Comparison of ENCODE assay signal across 8 mouse cellular contexts in genomic region chr13:43201033-43201432, GRCm38 (mm10). TPM values are rescaled to one million over a fixed set of nuclear protein-coding genes. Genes with fewer than 3 reads are reported as not detected.
DNase-seq lines count a peak whose midpoint lies in the region; ATAC-seq and TF ChIP-seq lines count a peak whose summit lies in the region.

No protein-coding gene starts in this region.

- peak; percentile 68 for TF ChIP-seq CTCF in kidney, adult 2 months (conservative IDR thresholded peaks at IDR 0.05; ENCODE audit: insufficient read depth, insufficient read length, low read depth, low read length)
- TF ChIP-seq CTCF in CH12.LX (conservative IDR thresholded peaks at IDR 0.05 in 1 of 2, IDR thresholded peaks at IDR 0.05 in 1 of 2; ENCODE audit: low read depth in 2 of 2, low read length in 2 of 2) = peak; percentile 67 to 73; a peak in 3 of 4 replicates
- peak; percentile 81 for TF ChIP-seq CTCF in bone marrow macrophage, adult 2 months (IDR thresholded peaks at IDR 0.05; ENCODE audit: low read depth, low read length)
- peak; percentile 71 for TF ChIP-seq CTCF in forebrain, postnatal 0 days (IDR thresholded peaks at IDR 0.05; ENCODE audit: low read depth)

- no peak overlapping the region for H3K4me3 ChIP-seq in kidney, adult 2 months (ENCODE audit: insufficient read depth, low read depth, low read length)
- no peak overlapping the region for H3K4me3 ChIP-seq in kidney, embryonic 14.5 days (ENCODE audit: low read length)
- H3K4me3 ChIP-seq in CH12.LX (replicated peaks in 1 of 3; ENCODE audit: low read depth in 2 of 3, low read length in 2 of 3, poor library complexity in 1 of 3) = no peak overlapping the region
- no peak overlapping the region for H3K4me3 ChIP-seq in bone marrow macrophage, adult 2 months (ENCODE audit: insufficient read depth, low read length)
- no peak overlapping the region for H3K4me3 ChIP-seq in forebrain, postnatal 0 days (ENCODE audit: low read depth, low read length)
- H3K4me3 ChIP-seq in limb, embryonic 10.5 days = no peak overlapping the region
- H3K4me3 ChIP-seq in neural tube, embryonic 14.5 days (ENCODE audit: low read depth, low read length) = no peak overlapping the region

- no peak overlapping the region for H3K4me2 ChIP-seq in kidney, embryonic 14.5 days (replicated peaks; ENCODE audit: low read depth, low read length)
- H3K4me2 ChIP-seq in CH12.LX (ENCODE audit: insufficient read depth, low read depth, poor library complexity, severe bottlenecking) = no peak overlapping the region
- H3K4me2 ChIP-seq in forebrain, postnatal 0 days (ENCODE audit: low read depth) = no peak overlapping the region
- H3K4me2 ChIP-seq in neural tube, embryonic 14.5 days (ENCODE audit: low read depth, low read length) = no peak overlapping the region

- in situ Hi-C loops in CH12.LX (cut with MboI; ENCODE audit: low pct_ligation_motif_present, low pct_unique_long_range_greater_than_20kb, low sequenced_read_pairs) = no loop called here

- TF ChIP-seq RAD21 in CH12.LX (IDR thresholded peaks at IDR 0.05; ENCODE audit: low read depth, low read length) = peak; percentile 41

- no peaks in the 10 kb centered on the region for H3K4me1 ChIP-seq in kidney, adult 2 months (ENCODE audit: control insufficient read depth, insufficient read depth, low read length)
- peaks cover 3% of the 10 kb centered on the region; the same call in 1 of the 2 replicates for H3K4me1 ChIP-seq in kidney, embryonic 14.5 days (ENCODE audit: control insufficient read depth, insufficient read depth, low read length)
- H3K4me1 ChIP-seq in CH12.LX (ENCODE audit: control insufficient read depth in 1 of 2, insufficient read depth in 2 of 2) = peaks cover 0 to 7% of the 10 kb centered on the region in 2 experiments; a peak in 1 of 4 replicates
- no peaks in the 10 kb centered on the region for H3K4me1 ChIP-seq in bone marrow macrophage, adult 2 months (ENCODE audit: control insufficient read depth, insufficient read depth, low read length)
- H3K4me1 ChIP-seq in forebrain, postnatal 0 days (ENCODE audit: insufficient read depth) = no peaks in the 10 kb centered on the region
- peaks cover under 1% of the 10 kb centered on the region; the same call in 1 of the 2 replicates for H3K4me1 ChIP-seq in limb, embryonic 10.5 days
- no peaks in the 10 kb centered on the region for H3K4me1 ChIP-seq in neural tube, embryonic 14.5 days (ENCODE audit: control insufficient read depth, insufficient read depth, low read length)

- H3K79me2 ChIP-seq in CH12.LX (replicated peaks; ENCODE audit: control insufficient read depth, extremely low read depth, insufficient read depth, poor library complexity, severe bottlenecking) = no peaks in the 10 kb centered on the region

- no peaks in the 10 kb centered on the region for H3K9me3 ChIP-seq in kidney, embryonic 14.5 days (ENCODE audit: control insufficient read depth, low read length)
- H3K9me3 ChIP-seq in CH12.LX (replicated peaks; ENCODE audit: low read length) = no peaks in the 10 kb centered on the region
- H3K9me3 ChIP-seq in forebrain, postnatal 0 days (ENCODE audit: low read length) = no peaks in the 10 kb centered on the region
- H3K9me3 ChIP-seq in limb, embryonic 10.5 days (replicated peaks) = no peaks in the 10 kb centered on the region
- no peaks in the 10 kb centered on the region for H3K9me3 ChIP-seq in neural tube, embryonic 14.5 days (ENCODE audit: control insufficient read depth, low read length)

- dilution Hi-C loops in CH12.LX (cut with MboI; ENCODE audit: extremely low pct_ligation_motif_present, extremely low pct_unique_long_range_greater_than_20kb, low sequenced_read_pairs) = no loop called here

- H3K36me3 ChIP-seq in kidney, adult 2 months (ENCODE audit: control insufficient read depth, insufficient read depth, low read length) = no peaks in the 10 kb centered on the region
- no peaks in the 10 kb centered on the region for H3K36me3 ChIP-seq in kidney, embryonic 14.5 days (ENCODE audit: control insufficient read depth, insufficient read depth, low read length)
- peaks cover 0 to 7% of the 10 kb centered on the region in 2 experiments for H3K36me3 ChIP-seq in CH12.LX (replicated peaks in 1 of 2; ENCODE audit: control insufficient read depth in 1 of 2, insufficient read depth in 1 of 2, low read length in 1 of 2)
- peaks cover 4% of the 10 kb centered on the region for H3K36me3 ChIP-seq in forebrain, postnatal 0 days (ENCODE audit: insufficient read depth)
- H3K36me3 ChIP-seq in limb, embryonic 10.5 days = no peaks in the 10 kb centered on the region
- no peaks in the 10 kb centered on the region for H3K36me3 ChIP-seq in neural tube, embryonic 14.5 days (ENCODE audit: control insufficient read depth, insufficient read depth, low read length)

- ATAC-seq in kidney, embryonic 14.5 days (ENCODE audit: low FRiP score, low TSS enrichment) = no peak
- no peak for ATAC-seq in forebrain, postnatal 0 days
- ATAC-seq in neural tube, embryonic 14.5 days (ENCODE audit: low read depth) = peak; percentile 47; the same call in 1 of the 2 replicates

- WGBS in kidney, adult 2 months = 47% methylated on average over 22 of the region's 22 CpGs
- WGBS in kidney, embryonic 14.5 days = 38% methylated on average over 22 of the region's 22 CpGs
- WGBS in forebrain, postnatal 0 days = 45% methylated on average over 22 of the region's 22 CpGs
- 46% methylated on average over 22 of the region's 22 CpGs for WGBS in limb, embryonic 10.5 days
- 40% methylated on average over 22 of the region's 22 CpGs for WGBS in neural tube, embryonic 14.5 days

- TF ChIP-seq POLR2A in kidney, adult 2 months (IDR thresholded peaks at IDR 0.05; ENCODE audit: low read depth, low read length) = no peak
- TF ChIP-seq POLR2A in CH12.LX (IDR thresholded peaks at IDR 0.05; ENCODE audit: low read depth, low read length) = no peak
- no peak for TF ChIP-seq POLR2A in bone marrow macrophage, adult 2 months (IDR thresholded peaks at IDR 0.05; ENCODE audit: borderline replicate concordance, low read depth, low read length)

- no peak overlapping the region for H3K27ac ChIP-seq in kidney, adult 2 months (ENCODE audit: insufficient read depth, low read depth, low read length)
- H3K27ac ChIP-seq in kidney, embryonic 14.5 days (ENCODE audit: low read depth, low read length) = no peak overlapping the region
- H3K27ac ChIP-seq in CH12.LX (ENCODE audit: insufficient read depth, low read depth) = no peak overlapping the region
- no peak overlapping the region for H3K27ac ChIP-seq in bone marrow macrophage, adult 2 months (ENCODE audit: insufficient read depth, low read depth, low read length)
- no peak overlapping the region for H3K27ac ChIP-seq in forebrain, postnatal 0 days (ENCODE audit: low read depth, low read length)
- no peak overlapping the region for H3K27ac ChIP-seq in limb, embryonic 10.5 days
- H3K27ac ChIP-seq in neural tube, embryonic 14.5 days (ENCODE audit: low read depth, low read length) = no peak overlapping the region

- no peak for TF ChIP-seq EP300 in CH12.LX (IDR thresholded peaks at IDR 0.05; ENCODE audit: low read length)

- DNase-seq in kidney, adult 2 months = peak; percentile 39
- DNase-seq in CH12.LX (ENCODE audit: extremely low read depth) = peak; percentile 21
- no peak for DNase-seq in forebrain, postnatal 0 days
- DNase-seq in limb, embryonic 10.5 days (ENCODE audit: low spot score) = peak; percentile 73
- no peak for DNase-seq in spleen, postnatal 14 days (ENCODE audit: low spot score in 2 of 2)

- H3K27me3 ChIP-seq in kidney, adult 2 months (replicated peaks; ENCODE audit: control insufficient read depth, insufficient read depth, low read length) = no peaks in the 10 kb centered on the region
- H3K27me3 ChIP-seq in kidney, embryonic 14.5 days (ENCODE audit: control insufficient read depth, insufficient read depth, low read length) = 0 out of 2 replicates have a peak, but pooled peaks cover 2% of the 10 kb centered on the region
- no peaks in the 10 kb centered on the region for H3K27me3 ChIP-seq in CH12.LX (replicated peaks)
- no peaks in the 10 kb centered on the region for H3K27me3 ChIP-seq in forebrain, postnatal 0 days (ENCODE audit: insufficient read depth, low read length)
- H3K27me3 ChIP-seq in limb, embryonic 10.5 days (ENCODE audit: low read depth, poor library complexity, severe bottlenecking) = peaks cover 6% of the 10 kb centered on the region; the same call in 1 of the 2 replicates
- no peaks in the 10 kb centered on the region for H3K27me3 ChIP-seq in neural tube, embryonic 14.5 days (ENCODE audit: control insufficient read depth, insufficient read depth, low read length)

- no peak overlapping the region for H3K9ac ChIP-seq in kidney, embryonic 14.5 days (ENCODE audit: low read depth, low read length)
- H3K9ac ChIP-seq in CH12.LX (ENCODE audit: insufficient read depth, low read depth) = no peak overlapping the region
- no peak overlapping the region for H3K9ac ChIP-seq in forebrain, postnatal 0 days
- H3K9ac ChIP-seq in neural tube, embryonic 14.5 days (replicated peaks; ENCODE audit: low read depth, low read length) = no peak overlapping the region

TF ChIP-seq in CH12.LX, 34 proteins besides CTCF, POLR2A, EP300 and RAD21:
- TF ChIP-seq SMC3 (IDR thresholded peaks at IDR 0.05; ENCODE audit: low read depth, low read length) = peak; percentile 58
- no peak for TF ChIP-seq CHD1 (IDR thresholded peaks at IDR 0.05; ENCODE audit: low read depth, low read length)
- TF ChIP-seq BHLHE40 (IDR thresholded peaks at IDR 0.05; ENCODE audit: low read depth, low read length) = no peak
- TF ChIP-seq JUND (conservative IDR thresholded peaks at IDR 0.05; ENCODE audit: low read depth, low read length) = no peak

RNA-seq across cellular contexts. Expression of gene Tbc1d7, which starts 29.7 kb away (rescaled TPM):
- polyA plus RNA-seq in kidney, adult 2 months (2012; rRNA removed) = 26.3 and 33.7 TPM in 2 replicates
- polyA plus RNA-seq in kidney, embryonic 14.5 days (2014; fragmentation: Nextera tagmentation; extraction: Ambion mirVana) = 61.1 and 64.8 TPM in 2 replicates
- total RNA-seq in CH12.LX (2012; rRNA removed) = 19.5 and 20.3 TPM in 2 replicates
- total RNA-seq in CH12.LX (2014; rRNA removed) = 20.2 and 23.4 TPM in 2 replicates
- 32.9 and 37.3 TPM in 2 replicates for polyA plus RNA-seq in CH12.LX (2012; ENCODE audit: insufficient read length, low read depth)
- polyA plus RNA-seq in bone marrow macrophage, adult 2 months (2012; ENCODE audit: insufficient read depth, insufficient read length, missing spikeins) = 15.1 and 17.8 TPM in 2 replicates
- total RNA-seq in forebrain, postnatal 0 days (2014; rRNA removed) = 40.0 and 41.6 TPM in 2 replicates
- 69.0 and 84.8 TPM in 2 replicates for polyA plus RNA-seq in forebrain, postnatal 0 days (2015; fragmentation: Nextera tagmentation; extraction: Ambion mirVana)
- polyA plus RNA-seq in limb, embryonic 10.5 days (2016; fragmentation: Nextera tagmentation; extraction: Ambion mirVana) = 63.5 and 67.6 TPM in 2 replicates
- polyA plus RNA-seq in neural tube, embryonic 14.5 days (2014; fragmentation: Nextera tagmentation; extraction: Ambion mirVana) = 89.5 and 90.5 TPM in 2 replicates

Comparison
In these comparisons a context has a peak if more than half of its experiments do, and no peak if none do; other contexts are left out.
1. DNase-seq: peak in kidney, adult 2 months (single experiment), CH12.LX (single experiment) and limb, embryonic 10.5 days (single experiment); none in forebrain, postnatal 0 days (single experiment) and spleen, postnatal 14 days (0 of 2).
2. Peak in every context shown above with its lines, with median percentiles within 50 percentile points of each other: CTCF ChIP-seq.